Mouse (Mus musculus): ENCODE measurements around the gene Fam107b. TPM values are rescaled to one million over a fixed set of nuclear protein-coding genes. Genes with fewer than 3 reads are reported as not detected.

The Fam107b gene
- polyA plus RNA-seq, 1 experiment from 2014 or later, result 27.0 TPM

DNA sequence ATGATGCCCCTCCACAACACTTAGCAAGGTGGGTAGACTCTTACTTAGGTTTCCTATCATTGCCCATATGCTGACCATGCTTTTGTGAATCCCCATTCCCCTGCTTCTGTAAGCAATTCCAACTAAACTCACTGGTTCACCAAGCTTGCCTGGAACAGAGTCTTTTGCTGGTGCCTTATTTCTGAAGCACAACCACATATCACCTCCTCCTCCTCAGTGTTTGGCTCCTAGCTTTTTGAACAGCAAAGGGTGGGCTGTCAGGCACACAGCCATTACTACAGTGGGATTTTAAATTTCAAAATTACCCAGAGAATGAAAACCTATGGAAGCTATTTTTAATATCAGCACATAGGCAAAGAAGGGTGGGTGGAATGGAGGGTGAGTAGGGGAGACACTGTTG, 84.3 kb downstream of the Fam107b start:
- ATAC-seq, result no peak

DNA sequence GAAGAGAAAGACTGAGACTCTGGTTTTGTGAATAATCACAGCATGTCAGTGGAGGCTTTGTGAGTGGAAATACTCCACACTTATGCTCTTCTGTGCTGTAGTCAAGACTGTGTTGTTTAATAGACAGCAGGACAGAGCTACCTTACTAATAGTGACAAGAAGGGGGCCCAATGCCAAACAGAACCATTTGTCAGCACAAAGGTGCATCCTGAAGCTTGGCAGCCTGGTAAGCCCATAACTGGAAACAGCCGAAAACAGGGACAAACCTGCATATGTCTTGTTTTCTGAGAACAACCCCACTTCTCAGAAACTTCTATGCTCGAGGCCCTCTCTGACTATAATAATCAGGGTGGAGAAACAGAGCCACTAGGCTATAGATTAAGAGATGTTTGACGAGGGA, 85.8 kb downstream of the Fam107b start:
- no peak for ATAC-seq
- H3K36me3 ChIP-seq (ENCODE audit: control insufficient read depth, insufficient read depth, low read length), result no peaks in the 10 kb centered on the region
- H3K27me3 ChIP-seq (replicated peaks; ENCODE audit: control insufficient read depth, insufficient read depth, low read length), result no peaks in the 10 kb centered on the region
- H3K4me2 ChIP-seq (ENCODE audit: low read length), result no peak overlapping the region
- no peak overlapping the region for H3K4me3 ChIP-seq (ENCODE audit: low read length)
- no peak overlapping the region for H3K27ac ChIP-seq (ENCODE audit: low read depth, low read length)
- WGBS, result 83% methylated on average over 3 of the region's 3 CpGs
- no peaks in the 10 kb centered on the region for H3K4me1 ChIP-seq (ENCODE audit: control insufficient read depth, insufficient read depth, low read depth, low read length)
- no peaks in the 10 kb centered on the region for H3K9me3 ChIP-seq (ENCODE audit: control insufficient read depth, low read length)
- H3K9ac ChIP-seq (ENCODE audit: low read depth, low read length), result no peak overlapping the region

More for the DNA sequence above, 84.3 kb downstream of the Fam107b start:
- H3K27ac ChIP-seq (ENCODE audit: low read depth, low read length), result no peak overlapping the region
- no peaks in the 10 kb centered on the region for H3K36me3 ChIP-seq (ENCODE audit: control insufficient read depth, insufficient read depth, low read length)
- H3K4me2 ChIP-seq (ENCODE audit: low read length), result no peak overlapping the region
- no peaks in the 10 kb centered on the region for H3K9me3 ChIP-seq (ENCODE audit: control insufficient read depth, low read length)
- no peak overlapping the region for H3K9ac ChIP-seq (ENCODE audit: low read depth, low read length)
- no peak overlapping the region for H3K4me3 ChIP-seq (ENCODE audit: low read length)
- no peaks in the 10 kb centered on the region for H3K4me1 ChIP-seq (ENCODE audit: control insufficient read depth, insufficient read depth, low read depth, low read length)
- H3K27me3 ChIP-seq (replicated peaks; ENCODE audit: control insufficient read depth, insufficient read depth, low read length), result no peaks in the 10 kb centered on the region

DNA sequence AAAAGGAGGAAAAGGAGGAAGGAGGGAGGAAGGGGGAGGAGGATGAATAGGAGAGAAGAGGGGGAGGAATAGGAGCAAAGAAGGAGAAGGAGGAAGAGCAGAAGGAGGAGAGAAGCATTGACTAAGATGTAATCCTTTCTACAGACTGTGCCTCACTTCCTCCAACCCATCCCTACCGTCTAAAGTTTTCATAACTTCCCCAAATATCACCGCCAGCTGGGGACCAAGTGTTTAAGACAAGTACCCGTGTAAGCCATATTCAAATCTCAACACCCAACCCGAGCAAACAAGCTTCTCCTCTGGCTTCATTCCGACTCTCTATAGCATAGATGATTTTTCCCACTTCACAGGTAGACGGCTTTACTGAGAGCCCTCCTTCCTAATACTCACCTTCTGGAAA, 86.5 kb downstream of the Fam107b start:
- Histone ChIP-seq H3K27ac (ENCODE audit: low read depth, low read length) (no peak overlapping the region), H3K27me3 (replicated peaks; ENCODE audit: control insufficient read depth, insufficient read depth, low read length) (no peaks in the 10 kb centered on the region), H3K36me3 (ENCODE audit: control insufficient read depth, insufficient read depth, low read length) (no peaks in the 10 kb centered on the region), H3K9ac (ENCODE audit: low read depth, low read length) (no peak overlapping the region), H3K4me3 (ENCODE audit: low read length) (no peak overlapping the region), H3K4me1 (ENCODE audit: control insufficient read depth, insufficient read depth, low read depth, low read length) (no peaks in the 10 kb centered on the region), H3K4me2 (ENCODE audit: low read length) (no peak overlapping the region), H3K9me3 (ENCODE audit: control insufficient read depth, low read length) (no peaks in the 10 kb centered on the region)
- no peak for ATAC-seq
- 91% methylated on average over 6 of the region's 6 CpGs for WGBS

DNA sequence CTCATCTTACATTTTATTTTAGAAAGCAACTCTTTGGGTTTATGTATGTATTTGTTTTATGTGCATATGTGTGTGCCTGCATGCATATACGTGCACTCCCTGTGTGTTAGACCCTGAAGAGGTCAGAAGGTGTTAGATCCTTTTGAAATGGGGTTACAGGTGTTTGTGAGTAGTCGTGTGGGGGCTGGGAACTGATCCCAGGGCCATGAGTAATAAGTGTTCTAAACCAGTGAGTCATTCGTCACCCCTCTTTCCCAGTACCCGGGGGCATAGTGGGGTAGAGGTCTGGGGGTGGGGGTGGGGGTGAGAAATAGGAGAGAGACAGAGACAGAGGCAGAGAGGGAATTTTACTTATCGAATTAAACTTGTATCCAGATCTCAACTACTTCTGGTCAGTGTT, 87.1 kb downstream of the Fam107b start:
- Histone ChIP-seq H3K27ac (ENCODE audit: low read depth, low read length) (no peak overlapping the region), H3K36me3 (ENCODE audit: control insufficient read depth, insufficient read depth, low read length) (no peaks in the 10 kb centered on the region), H3K9ac (ENCODE audit: low read depth, low read length) (no peak overlapping the region), H3K9me3 (ENCODE audit: control insufficient read depth, low read length) (no peaks in the 10 kb centered on the region), H3K27me3 (replicated peaks; ENCODE audit: control insufficient read depth, insufficient read depth, low read length) (no peaks in the 10 kb centered on the region), H3K4me3 (ENCODE audit: low read length) (no peak overlapping the region), H3K4me1 (ENCODE audit: control insufficient read depth, insufficient read depth, low read depth, low read length) (no peaks in the 10 kb centered on the region), H3K4me2 (ENCODE audit: low read length) (no peak overlapping the region)
- 85% methylated on average over 5 of the region's 5 CpGs for WGBS
- ATAC-seq, result no peak

DNA sequence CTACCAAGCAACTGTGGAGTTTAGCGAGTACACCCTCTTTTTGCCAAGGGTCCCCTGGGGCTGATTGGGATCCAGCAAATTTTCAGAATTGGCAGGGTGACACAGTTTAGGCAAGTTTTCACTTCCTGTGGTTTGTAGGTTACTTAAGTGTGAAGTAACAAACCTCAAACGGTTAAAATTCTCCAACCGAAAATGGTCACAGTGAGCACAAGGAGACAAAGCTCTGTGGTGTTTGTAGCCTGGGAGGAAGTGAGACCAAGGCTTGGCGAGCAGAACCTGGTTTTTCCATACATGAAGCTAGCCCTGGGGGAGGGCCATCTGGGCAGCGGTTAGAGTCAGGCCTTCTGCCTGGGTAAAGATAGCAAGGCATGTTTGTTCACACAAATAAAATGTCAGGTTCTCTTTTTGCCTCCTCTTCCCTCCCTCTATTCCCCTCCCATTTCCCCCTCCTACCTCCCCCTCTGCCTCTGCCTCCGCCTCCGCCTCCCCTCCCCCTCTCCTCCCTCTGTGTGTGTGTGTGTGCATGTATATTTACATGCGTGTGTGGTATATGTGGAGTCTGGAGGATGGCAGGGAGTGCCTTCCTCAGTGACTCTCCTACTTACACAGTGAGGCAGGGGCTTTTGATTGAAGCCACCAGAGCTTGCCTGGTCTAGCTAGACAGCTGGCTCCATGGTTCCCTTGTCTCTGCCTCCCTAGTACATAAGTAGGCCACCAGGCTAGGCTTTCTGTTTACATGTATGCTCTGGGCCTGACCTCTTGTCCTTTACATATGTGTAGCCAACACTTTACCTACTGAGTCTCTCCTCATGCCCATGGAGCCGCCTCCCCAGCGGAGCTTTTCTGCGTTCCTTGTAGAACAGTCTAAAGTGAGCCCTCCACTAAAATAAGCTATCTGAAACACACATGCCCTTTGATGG, 87.8 kb downstream of the Fam107b start:
- H3K4me2 ChIP-seq (ENCODE audit: low read length), result no peak overlapping the region
- H3K27me3 ChIP-seq (replicated peaks; ENCODE audit: control insufficient read depth, insufficient read depth, low read length), result no peaks in the 10 kb centered on the region
- ATAC-seq, result no peak
- no peaks in the 10 kb centered on the region for H3K36me3 ChIP-seq (ENCODE audit: control insufficient read depth, insufficient read depth, low read length)
- 76% methylated on average over 11 of the region's 11 CpGs for WGBS
- H3K9ac ChIP-seq (ENCODE audit: low read depth, low read length), result no peak overlapping the region
- no peak overlapping the region for H3K27ac ChIP-seq (ENCODE audit: low read depth, low read length)
- H3K4me1 ChIP-seq (ENCODE audit: control insufficient read depth, insufficient read depth, low read depth, low read length), result no peaks in the 10 kb centered on the region
- no peaks in the 10 kb centered on the region for H3K9me3 ChIP-seq (ENCODE audit: control insufficient read depth, low read length)
- no peak overlapping the region for H3K4me3 ChIP-seq (ENCODE audit: low read length)

DNA sequence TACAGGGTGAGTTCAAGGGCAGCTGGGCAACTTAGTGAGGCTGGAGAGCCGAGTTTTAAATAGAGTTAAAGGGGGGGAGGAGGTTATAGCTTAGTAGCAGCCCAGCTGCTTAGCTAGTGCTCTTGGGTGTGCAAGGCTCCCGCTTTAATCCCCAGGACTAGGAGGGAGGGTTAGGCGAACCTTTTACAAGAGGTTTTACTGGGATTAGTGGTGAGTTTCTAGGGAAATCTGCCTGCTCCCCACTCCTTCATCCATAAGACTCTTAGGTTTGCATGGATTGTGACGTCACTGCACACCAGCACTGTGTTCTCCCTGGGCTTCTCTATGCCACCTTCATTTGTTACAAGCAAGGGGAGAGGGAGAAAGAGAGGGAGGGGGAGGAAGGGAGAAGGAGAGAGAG, 88.6 kb downstream of the Fam107b start:
- no peak overlapping the region for H3K4me3 ChIP-seq (ENCODE audit: low read length)
- H3K27ac ChIP-seq (ENCODE audit: low read depth, low read length), result no peak overlapping the region
- no peak overlapping the region for H3K9ac ChIP-seq (ENCODE audit: low read depth, low read length)
- H3K36me3 ChIP-seq (ENCODE audit: control insufficient read depth, insufficient read depth, low read length), result no peaks in the 10 kb centered on the region
- H3K4me2 ChIP-seq (ENCODE audit: low read length), result no peak overlapping the region
- ATAC-seq, result peak; percentile 37; the same call in 1 of the 2 replicates
- H3K27me3 ChIP-seq (replicated peaks; ENCODE audit: control insufficient read depth, insufficient read depth, low read length), result no peaks in the 10 kb centered on the region
- H3K9me3 ChIP-seq (ENCODE audit: control insufficient read depth, low read length), result no peaks in the 10 kb centered on the region
- WGBS, result 28% methylated on average over 4 of the region's 4 CpGs
- H3K4me1 ChIP-seq (ENCODE audit: control insufficient read depth, insufficient read depth, low read depth, low read length), result no peaks in the 10 kb centered on the region

DNA sequence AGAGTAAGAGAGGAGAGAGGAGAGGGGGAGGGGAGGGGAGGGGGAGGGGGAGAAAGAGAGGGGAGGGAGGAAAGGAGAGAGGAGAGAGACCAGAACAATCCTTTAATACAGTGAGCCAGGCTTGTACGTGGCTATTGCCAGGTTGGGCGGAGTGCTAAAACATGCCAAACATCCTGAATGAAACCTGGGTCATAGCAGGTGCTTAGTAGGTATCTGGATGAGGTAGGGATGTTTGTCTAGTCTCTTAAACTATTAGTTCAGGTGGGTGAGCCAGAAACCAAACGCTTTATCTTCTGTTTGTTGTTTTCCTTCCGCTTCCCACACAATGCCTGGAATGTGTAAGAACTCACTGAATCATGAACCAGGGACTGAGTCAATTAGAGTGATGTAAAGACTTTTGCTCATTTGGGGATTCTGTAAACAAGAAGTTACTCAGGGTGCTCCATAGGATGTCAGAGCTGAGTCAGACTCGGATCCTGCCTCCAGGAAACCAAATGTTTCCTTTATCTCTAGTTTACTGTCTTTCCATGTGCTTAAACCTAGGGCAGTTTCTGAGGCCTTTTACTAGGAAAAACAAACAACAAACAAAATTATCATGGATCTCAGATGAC, 89.1 kb downstream of the Fam107b start:
- no peak for ATAC-seq
- no peaks in the 10 kb centered on the region for H3K36me3 ChIP-seq (ENCODE audit: control insufficient read depth, insufficient read depth, low read length)
- no peaks in the 10 kb centered on the region for H3K9me3 ChIP-seq (ENCODE audit: control insufficient read depth, low read length)
- H3K9ac ChIP-seq (ENCODE audit: low read depth, low read length), result no peak overlapping the region
- no peaks in the 10 kb centered on the region for H3K4me1 ChIP-seq (ENCODE audit: control insufficient read depth, insufficient read depth, low read depth, low read length)
- H3K27me3 ChIP-seq (replicated peaks; ENCODE audit: control insufficient read depth, insufficient read depth, low read length), result no peaks in the 10 kb centered on the region
- H3K4me2 ChIP-seq (ENCODE audit: low read length), result no peak overlapping the region
- no peak overlapping the region for H3K4me3 ChIP-seq (ENCODE audit: low read length)
- H3K27ac ChIP-seq (ENCODE audit: low read depth, low read length), result no peak overlapping the region
- WGBS, result 53% methylated on average over 5 of the region's 5 CpGs

DNA sequence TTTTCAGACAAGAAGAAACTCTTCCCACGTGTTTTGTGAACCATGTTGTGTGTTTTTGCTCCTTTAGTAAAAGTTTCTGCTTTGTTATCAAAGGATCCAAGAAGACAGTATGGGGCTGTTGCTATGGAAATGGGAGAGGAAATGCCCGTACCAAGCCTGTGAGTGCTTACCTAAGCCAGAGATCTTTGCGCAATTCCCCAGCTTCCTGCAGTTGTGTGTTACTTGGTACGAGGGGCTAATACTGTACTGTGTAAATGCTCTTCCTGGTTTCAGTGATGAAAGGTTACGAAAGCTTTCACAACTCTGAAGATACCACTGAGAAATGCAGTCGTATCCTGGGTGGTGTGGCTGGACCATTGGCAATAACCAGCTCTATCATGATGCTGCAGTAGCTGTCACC, 93.8 kb downstream of the Fam107b start:
- Histone ChIP-seq H3K4me1 (ENCODE audit: control insufficient read depth, insufficient read depth, low read depth, low read length) (no peaks in the 10 kb centered on the region), H3K4me2 (ENCODE audit: low read length) (no peak overlapping the region), H3K27ac (ENCODE audit: low read depth, low read length) (no peak overlapping the region), H3K9ac (ENCODE audit: low read depth, low read length) (no peak overlapping the region), H3K9me3 (ENCODE audit: control insufficient read depth, low read length) (no peaks in the 10 kb centered on the region), H3K27me3 (replicated peaks; ENCODE audit: control insufficient read depth, insufficient read depth, low read length) (no peaks in the 10 kb centered on the region), H3K36me3 (ENCODE audit: control insufficient read depth, insufficient read depth, low read length) (no peaks in the 10 kb centered on the region), H3K4me3 (ENCODE audit: low read length) (no peak overlapping the region)
- 62% methylated on average over 6 of the region's 6 CpGs for WGBS
- ATAC-seq, result no peak

DNA sequence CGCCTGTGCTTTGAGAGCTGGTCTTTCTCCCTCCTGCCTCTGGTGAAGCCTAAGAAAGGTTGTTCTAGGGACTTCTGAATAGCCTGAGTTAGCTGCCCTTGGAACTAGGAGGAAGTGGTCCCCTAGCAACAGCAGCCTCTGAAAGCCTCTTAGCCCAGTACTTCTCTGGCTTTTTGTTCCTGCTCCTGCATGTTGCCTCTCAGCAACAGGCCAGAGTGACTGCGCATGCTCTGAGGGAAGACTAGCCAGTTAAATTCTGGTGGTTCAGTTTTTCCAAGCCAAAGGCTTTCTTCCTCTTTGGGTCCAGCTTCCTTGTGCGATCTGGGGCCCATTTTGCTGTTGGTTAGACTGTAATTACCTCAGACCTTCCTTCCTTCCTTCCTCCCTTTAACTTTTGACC, 98.4 kb downstream of the Fam107b start:
- H3K36me3 ChIP-seq (ENCODE audit: control insufficient read depth, insufficient read depth, low read length), result no peaks in the 10 kb centered on the region
- H3K27me3 ChIP-seq (replicated peaks; ENCODE audit: control insufficient read depth, insufficient read depth, low read length), result no peaks in the 10 kb centered on the region
- H3K4me3 ChIP-seq (ENCODE audit: low read length), result no peak overlapping the region
- 62% methylated on average over 3 of the region's 3 CpGs for WGBS
- H3K4me2 ChIP-seq (ENCODE audit: low read length), result no peak overlapping the region
- peak; percentile 89 for ATAC-seq
- H3K9me3 ChIP-seq (ENCODE audit: control insufficient read depth, low read length), result no peaks in the 10 kb centered on the region
- no peaks in the 10 kb centered on the region for H3K4me1 ChIP-seq (ENCODE audit: control insufficient read depth, insufficient read depth, low read depth, low read length)
- H3K9ac ChIP-seq (ENCODE audit: low read depth, low read length), result no peak overlapping the region
- no peak overlapping the region for H3K27ac ChIP-seq (ENCODE audit: low read depth, low read length)
